Mouse (Mus musculus) limb, embryonic 10.5 days (tissue): ENCODE data around the gene Ceacam20. TPM values are rescaled to one million over a fixed set of nuclear protein-coding genes. Genes with fewer than 3 reads are reported as not detected.

ENCODE experiments used
- polyA plus RNA-seq: library from polyadenylated mRNA; unstranded; fragments of >200 nt; fragmentation: Nextera tagmentation; extraction: Ambion mirVana; gene quantifications from 2 replicates; pipeline ENCODE4 v1.2.1, GENCODE M21; 2016

Gene Ceacam20
- polyA plus RNA-seq, 1 experiment from 2014 or later, result not detected

Other genes starting within 250 kb of the Ceacam20 start
- gene Tomm40, start 250.0 kb upstream of the Ceacam20 start, polyA plus RNA-seq, result 244 and 285 TPM in 2 replicates
- 78.1 and 87.9 TPM in 2 replicates for gene Nectin2, start 214.9 kb upstream of the Ceacam20 start, polyA plus RNA-seq
- 53.8 and 58.6 TPM in 2 replicates for gene Bcam, start 194.4 kb upstream of the Ceacam20 start, polyA plus RNA-seq
- gene Cblc, start 168.6 kb upstream of the Ceacam20 start, polyA plus RNA-seq, result 1.4 and 1.6 TPM in 2 replicates
- 0.82 and 1.2 TPM in 2 replicates for gene Bcl3, start 142.6 kb upstream of the Ceacam20 start, polyA plus RNA-seq
- gene Gm19345, start 113.4 kb upstream of the Ceacam20 start, polyA plus RNA-seq, result not detected in 2 replicates
- gene Ceacam16, start 104.1 kb upstream of the Ceacam20 start, polyA plus RNA-seq, result not detected in 2 replicates
- not detected in 2 replicates for gene Ceacam19, start 77.4 kb upstream of the Ceacam20 start, polyA plus RNA-seq
- 6.2 TPM in 2 replicates for gene Pvr, start 44.3 kb upstream of the Ceacam20 start, polyA plus RNA-seq
- 0.21 and 0.24 TPM in 2 replicates for gene Igsf23, start 14.7 kb upstream of the Ceacam20 start, polyA plus RNA-seq
- not detected in 2 replicates for gene Nlrp9b, start 26.1 kb downstream of the Ceacam20 start, polyA plus RNA-seq
- gene Vmn1r91, start 134.3 kb downstream of the Ceacam20 start, polyA plus RNA-seq, result not detected in 2 replicates
- not detected in 2 replicates for gene Gm16442, start 157.2 kb downstream of the Ceacam20 start, polyA plus RNA-seq
- gene Vmn1r93, start 173.7 kb downstream of the Ceacam20 start, polyA plus RNA-seq, result not detected in 2 replicates
- not detected in 2 replicates for gene Vmn1r94, start 203.0 kb downstream of the Ceacam20 start, polyA plus RNA-seq
- gene Vmn1r95, start 228.3 kb downstream of the Ceacam20 start, polyA plus RNA-seq, result not detected in 2 replicates
- gene Gm6164, start 240.2 kb downstream of the Ceacam20 start, polyA plus RNA-seq, result not detected in 2 replicates